Mouse (Mus musculus) embryonic fibroblast, embryonic 13.5 days (primary cell): ENCODE results near the gene Msi2. TPM values are rescaled to one million over a fixed set of nuclear protein-coding genes. Genes with fewer than 3 reads are reported as not detected.
A peak's percentile ranks its signal among the peaks of the same experiment; 100 is the strongest.

ENCODE experiments used
- H3K27ac ChIP-seq: 2 replicates; pipeline ENCODE4 v1.5.1; 2012; ENCODE audit warnings: low read length, control low read depth, inconsistent platforms; ENCODE audit not compliant: insufficient read depth
- H3K4me1 ChIP-seq: 2 replicates; pipeline ENCODE4 v1.6.1; 2011; ENCODE audit warnings: low read length; ENCODE audit not compliant: control insufficient read depth, insufficient read depth
- H3K4me3 ChIP-seq: 2 replicates; pipeline ENCODE4 v1.5.1; 2011; ENCODE audit warnings: mild to moderate bottlenecking, control low read depth, low read length; ENCODE audit not compliant: insufficient read depth
- CTCF ChIP-seq: IDR thresholded peaks from 2 replicates; pipeline ENCODE4 v1.5.1; 2011; ENCODE audit warnings: mild to moderate bottlenecking, control low read depth, low read length, moderate library complexity, borderline replicate concordance; ENCODE audit not compliant: insufficient read depth
- POLR2A ChIP-seq: IDR thresholded peaks from 2 replicates; pipeline ENCODE4 v1.6.1; 2011; ENCODE audit warnings: low read depth, mild to moderate bottlenecking, control low read depth, low read length, moderate library complexity
- polyA plus RNA-seq: library from polyadenylated mRNA; stranded (reverse); fragments of >200 nt; gene quantifications from 2 replicates; pipeline ENCODE4 v1.2.4, GENCODE M21; 2011; ENCODE audit warnings: low read depth; ENCODE audit not compliant: missing spikeins, insufficient read length

Msi2 gene
- polyA plus RNA-seq, 1 experiment, result 44.9 TPM

- Histone ChIP-seq H3K4me3 (no peak overlapping the region), H3K4me1 (peaks cover 6% of the 10 kb centered on the region), H3K27ac (no peak overlapping the region)
- TF ChIP-seq POLR2A (no peak), CTCF (no peak)
These were observed 129.6 kb downstream of the Msi2 start for GRCm38 (mm10) chr11:88588688-88589210.

- Histone ChIP-seq H3K27ac (no peak overlapping the region), H3K4me3 (no peak overlapping the region), H3K4me1 (peaks cover 10% of the 10 kb centered on the region)
- no peak for TF ChIP-seq CTCF
- no peak for TF ChIP-seq POLR2A
These were observed 130.6 kb downstream of the Msi2 start for GRCm38 (mm10) chr11:88587710-88588109.

GRCm38 (mm10) chr11:88585880-88586279 is 132.4 kb downstream of the Msi2 start:
- TF ChIP-seq CTCF (no peak), POLR2A (no peak)
- peak overlapping the region; percentile 41; the same call in 1 of the 2 replicates for H3K27ac ChIP-seq
- no peak overlapping the region for H3K4me3 ChIP-seq
- H3K4me1 ChIP-seq, result peaks cover 15% of the 10 kb centered on the region

GRCm38 (mm10) chr11:88585171-88585632 is 133.1 kb downstream of the Msi2 start:
- TF ChIP-seq CTCF (no peak), POLR2A (no peak)
- Histone ChIP-seq H3K4me3 (no peak overlapping the region), H3K27ac (no peak overlapping the region), H3K4me1 (peaks cover 15% of the 10 kb centered on the region)

- H3K4me1 ChIP-seq, result peaks cover 15% of the 10 kb centered on the region
- no peak overlapping the region for H3K4me3 ChIP-seq
- 0 out of 2 replicates have a peak overlapping the region, but pooled peaks have one; percentile 3 for H3K27ac ChIP-seq
- no peak for TF ChIP-seq CTCF
- TF ChIP-seq POLR2A, result no peak
These were observed 134.4 kb downstream of the Msi2 start for GRCm38 (mm10) chr11:88583866-88584265.

GRCm38 (mm10) chr11:88583259-88583833 is 135.0 kb downstream of the Msi2 start:
- Histone ChIP-seq H3K27ac (peak overlapping the region; percentile 60), H3K4me1 (peaks cover 15% of the 10 kb centered on the region), H3K4me3 (no peak overlapping the region)
- TF ChIP-seq CTCF (no peak), POLR2A (no peak)

- H3K4me1 ChIP-seq, result peaks cover 15% of the 10 kb centered on the region
- no peak for TF ChIP-seq CTCF
- TF ChIP-seq POLR2A, result no peak
- no peak overlapping the region for H3K4me3 ChIP-seq
- peak overlapping the region; percentile 60 for H3K27ac ChIP-seq
These were observed 135.5 kb downstream of the Msi2 start for GRCm38 (mm10) chr11:88582781-88583180.

- no peak for TF ChIP-seq POLR2A
- TF ChIP-seq CTCF, result no peak
- peak overlapping the region; percentile 60 for H3K27ac ChIP-seq
- H3K4me3 ChIP-seq, result no peak overlapping the region
- peaks cover 15% of the 10 kb centered on the region for H3K4me1 ChIP-seq
These were observed 136.1 kb downstream of the Msi2 start for GRCm38 (mm10) chr11:88582021-88582707.

GRCm38 (mm10) chr11:88581375-88581774 is 136.9 kb downstream of the Msi2 start:
- Histone ChIP-seq H3K4me1 (peaks cover 15% of the 10 kb centered on the region), H3K4me3 (no peak overlapping the region), H3K27ac (no peak overlapping the region)
- no peak for TF ChIP-seq POLR2A

GRCm38 (mm10) chr11:88578700-88579099 is 139.6 kb downstream of the Msi2 start:
- Histone ChIP-seq H3K4me3 (no peak overlapping the region), H3K27ac (no peak overlapping the region), H3K4me1 (peaks cover 10% of the 10 kb centered on the region)
- no peak for TF ChIP-seq CTCF
- no peak for TF ChIP-seq POLR2A
